Mouse (Mus musculus) left cerebral cortex, adult 18-20 months (tissue): ENCODE results near the gene Nell2. TPM values are rescaled to one million over a fixed set of nuclear protein-coding genes. Genes with fewer than 3 reads are reported as not detected.

Source experiments
- total RNA-seq, 2 experiments: library from RNA; stranded (reverse); gene quantifications; 2 replicates each; pipeline ENCODE4 v1.2.3; 2021

Gene Nell2
- total RNA-seq, 2 experiments from 2014 or later, result 483 to 499 TPM

Other genes with a start within 250 kb of the Nell2 start
- 10 to 100 TPM; 23.2 to 28.8 TPM for gene Dbx2, start 127.4 kb upstream of the Nell2 start, total RNA-seq